Mouse (Mus musculus): ENCODE results near the gene Igf2bp3. TPM values are rescaled to one million over a fixed set of nuclear protein-coding genes. Genes with fewer than 3 reads are reported as not detected.

Igf2bp3 gene
- polyA plus RNA-seq, 1 experiment from 2014 or later, result 68.6 TPM

DNA sequence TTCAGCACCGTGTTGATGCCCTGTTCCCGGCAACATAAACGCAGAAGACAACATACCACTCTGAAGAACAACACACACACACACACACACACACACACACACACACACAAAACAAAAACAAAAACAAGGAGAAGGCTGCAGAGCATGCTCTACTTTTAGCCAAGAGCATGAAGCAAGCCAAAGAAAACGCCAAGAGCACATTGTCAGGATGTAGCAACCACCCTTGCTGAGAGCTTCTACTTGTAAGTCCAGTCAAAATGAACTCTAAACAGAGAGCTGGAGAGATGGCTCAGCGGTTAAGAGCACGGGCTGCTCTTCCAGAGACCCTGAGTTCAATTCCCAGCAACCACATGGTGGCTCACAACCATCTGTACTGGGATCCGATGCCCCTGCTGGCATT lies 41.5 kb downstream of the Igf2bp3 start:
- Histone ChIP-seq H3K4me3 (no peak overlapping the region), H3K9ac (no peak overlapping the region), H3K9me3 (replicated peaks) (no peaks in the 10 kb centered on the region), H3K27me3 (replicated peaks) (no peaks in the 10 kb centered on the region), H3K4me2 (no peak overlapping the region), H3K27ac (ENCODE audit: poor library complexity, severe bottlenecking) (0 out of 2 replicates have a peak overlapping the region, but pooled peaks have one; percentile 9), H3K4me1 (replicated peaks) (peaks cover 38% of the 10 kb centered on the region), H3K36me3 (no peaks in the 10 kb centered on the region)
- ATAC-seq (ENCODE audit: insufficient number of reproducible peaks, low FRiP score), result no peak
- 81% methylated on average over 7 of the region's 7 CpGs for WGBS

DNA sequence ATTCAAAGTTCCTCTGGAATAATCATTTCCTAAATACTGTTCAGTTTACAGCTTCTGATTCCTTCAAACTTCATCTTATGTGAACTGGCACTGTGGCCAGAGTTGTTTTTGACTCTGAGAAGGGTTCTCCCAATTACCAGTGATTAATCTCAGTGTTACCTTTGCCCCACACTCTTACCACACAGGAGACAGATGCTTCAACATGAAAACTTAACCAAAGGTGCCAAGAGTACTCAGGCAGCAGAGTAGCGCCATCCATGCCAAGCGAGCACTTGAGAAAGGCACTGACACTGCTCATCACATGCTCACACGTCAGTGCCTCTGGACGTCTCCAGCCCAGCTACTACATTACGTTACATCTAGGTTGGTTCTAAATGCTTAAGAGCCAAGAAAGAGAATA lies 43.5 kb downstream of the Igf2bp3 start:
- Histone ChIP-seq H3K36me3 (0 out of 2 replicates have a peak, but pooled peaks cover 1% of the 10 kb centered on the region), H3K4me3 (no peak overlapping the region), H3K4me2 (no peak overlapping the region), H3K9ac (no peak overlapping the region), H3K4me1 (replicated peaks) (peaks cover 39% of the 10 kb centered on the region), H3K9me3 (replicated peaks) (no peaks in the 10 kb centered on the region), H3K27me3 (replicated peaks) (no peaks in the 10 kb centered on the region), H3K27ac (ENCODE audit: poor library complexity, severe bottlenecking) (no peak overlapping the region)
- no peak for ATAC-seq (ENCODE audit: insufficient number of reproducible peaks, low FRiP score)
- 75% methylated on average over 5 of the region's 5 CpGs for WGBS

DNA sequence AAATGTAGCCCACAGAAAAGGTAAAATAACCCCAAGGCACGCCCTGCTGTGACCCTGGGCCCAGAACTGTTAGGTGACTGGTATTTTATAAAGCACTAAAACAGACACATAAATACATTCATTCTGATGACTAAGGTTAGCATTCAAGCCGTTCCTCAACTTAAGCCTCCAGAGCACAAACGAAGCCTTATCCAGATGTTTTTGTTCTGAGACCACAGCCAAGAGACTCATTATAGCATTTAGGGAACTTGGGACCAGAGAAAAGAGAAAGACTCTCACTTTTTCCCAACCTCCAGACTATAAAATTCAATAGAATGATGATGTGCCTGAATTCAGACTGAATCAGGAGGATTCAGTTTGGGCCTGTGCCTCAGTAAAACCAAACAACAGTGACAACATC lies 46.1 kb downstream of the Igf2bp3 start:
- 75% methylated on average over 3 of the region's 3 CpGs for WGBS
- H3K4me1 ChIP-seq (replicated peaks), result peaks cover 40% of the 10 kb centered on the region
- H3K27me3 ChIP-seq (replicated peaks), result no peaks in the 10 kb centered on the region
- H3K4me3 ChIP-seq, result no peak overlapping the region
- H3K36me3 ChIP-seq, result 0 out of 2 replicates have a peak, but pooled peaks cover 2% of the 10 kb centered on the region
- ATAC-seq (ENCODE audit: insufficient number of reproducible peaks, low FRiP score), result no peak
- no peak overlapping the region for H3K9ac ChIP-seq
- no peaks in the 10 kb centered on the region for H3K9me3 ChIP-seq (replicated peaks)
- no peak overlapping the region for H3K4me2 ChIP-seq
- no peak overlapping the region for H3K27ac ChIP-seq (ENCODE audit: poor library complexity, severe bottlenecking)

DNA sequence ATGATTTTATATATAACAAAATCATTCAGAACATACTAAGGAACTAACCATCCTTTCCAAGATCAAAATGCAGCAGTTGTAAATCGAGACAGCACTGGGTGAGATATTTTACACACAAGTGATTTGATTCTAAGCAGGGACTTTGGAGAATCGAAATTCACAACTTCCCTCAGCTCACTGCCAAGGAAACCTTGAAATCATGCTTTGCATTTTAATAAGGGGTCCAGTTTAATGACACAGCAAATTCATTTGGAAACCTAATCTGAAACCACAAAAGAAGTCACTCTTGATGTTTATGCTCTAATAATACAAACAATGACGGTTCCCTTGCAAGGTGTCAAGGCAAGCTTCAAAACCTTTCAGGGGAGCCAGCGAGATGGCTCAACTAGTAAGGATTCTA lies 47.4 kb downstream of the Igf2bp3 start:
- H3K4me2 ChIP-seq, result no peak overlapping the region
- ATAC-seq (ENCODE audit: insufficient number of reproducible peaks, low FRiP score), result no peak
- WGBS, result 81% methylated on average over 4 of the region's 4 CpGs
- no peak overlapping the region for H3K4me3 ChIP-seq
- peaks cover 36% of the 10 kb centered on the region for H3K4me1 ChIP-seq (replicated peaks)
- no peaks in the 10 kb centered on the region for H3K9me3 ChIP-seq (replicated peaks)
- H3K27ac ChIP-seq (ENCODE audit: poor library complexity, severe bottlenecking), result no peak overlapping the region
- 0 out of 2 replicates have a peak, but pooled peaks cover 2% of the 10 kb centered on the region for H3K36me3 ChIP-seq
- no peaks in the 10 kb centered on the region for H3K27me3 ChIP-seq (replicated peaks)
- no peak overlapping the region for H3K9ac ChIP-seq

DNA sequence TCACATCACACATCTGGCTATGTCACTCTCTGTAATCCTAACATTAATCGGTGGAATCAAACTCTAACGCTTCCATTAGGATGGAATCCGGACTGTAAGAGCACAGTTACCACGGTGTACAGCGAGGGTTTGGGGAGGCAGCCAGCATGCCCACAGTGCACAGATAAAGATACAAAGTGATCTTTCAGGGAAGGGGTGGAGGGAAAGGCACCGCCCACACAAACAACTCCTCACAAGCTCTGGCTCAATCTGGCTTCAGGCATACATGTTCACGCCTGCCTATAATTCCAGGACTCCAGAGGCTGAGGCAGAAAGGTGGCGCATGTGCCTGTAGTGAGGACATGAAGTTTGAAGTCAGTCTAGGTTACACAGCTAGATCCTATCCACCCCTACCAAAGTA lies 48.4 kb downstream of the Igf2bp3 start:
- ATAC-seq (ENCODE audit: insufficient number of reproducible peaks, low FRiP score), result no peak
- Histone ChIP-seq H3K4me3 (no peak overlapping the region), H3K36me3 (0 out of 2 replicates have a peak, but pooled peaks cover 2% of the 10 kb centered on the region), H3K4me1 (replicated peaks) (peaks cover 43% of the 10 kb centered on the region), H3K4me2 (no peak overlapping the region), H3K27ac (ENCODE audit: poor library complexity, severe bottlenecking) (no peak overlapping the region), H3K27me3 (replicated peaks) (no peaks in the 10 kb centered on the region), H3K9ac (no peak overlapping the region), H3K9me3 (replicated peaks) (no peaks in the 10 kb centered on the region)
- WGBS, result 63% methylated on average over 8 of the region's 8 CpGs

DNA sequence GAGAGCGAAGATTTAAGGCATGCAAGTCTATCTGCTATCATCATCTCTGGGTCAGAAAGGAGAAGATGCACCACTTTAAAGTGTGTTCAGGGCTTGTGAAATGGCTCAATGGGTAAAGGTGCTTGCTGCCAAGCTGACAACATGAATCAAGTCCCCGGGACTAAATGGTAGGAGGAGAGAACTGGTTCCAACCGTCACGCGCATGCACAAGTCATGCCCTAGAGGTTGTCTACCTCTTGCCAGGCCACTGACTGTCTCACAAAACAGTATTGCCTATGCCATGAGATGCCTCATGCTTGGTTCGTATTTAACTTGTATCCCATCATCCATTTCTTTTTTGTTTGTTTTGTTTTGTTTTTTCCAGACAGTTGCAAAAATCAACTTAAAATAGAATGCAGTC lies 48.9 kb downstream of the Igf2bp3 start:
- H3K4me1 ChIP-seq (replicated peaks), result peaks cover 43% of the 10 kb centered on the region
- 0 out of 2 replicates have a peak, but pooled peaks cover 2% of the 10 kb centered on the region for H3K36me3 ChIP-seq
- H3K4me3 ChIP-seq, result no peak overlapping the region
- no peak overlapping the region for H3K4me2 ChIP-seq
- 87% methylated on average over 6 of the region's 6 CpGs for WGBS
- H3K9me3 ChIP-seq (replicated peaks), result no peaks in the 10 kb centered on the region
- H3K9ac ChIP-seq, result no peak overlapping the region
- no peak for ATAC-seq (ENCODE audit: insufficient number of reproducible peaks, low FRiP score)
- H3K27ac ChIP-seq (ENCODE audit: poor library complexity, severe bottlenecking), result no peak overlapping the region
- no peaks in the 10 kb centered on the region for H3K27me3 ChIP-seq (replicated peaks)

DNA sequence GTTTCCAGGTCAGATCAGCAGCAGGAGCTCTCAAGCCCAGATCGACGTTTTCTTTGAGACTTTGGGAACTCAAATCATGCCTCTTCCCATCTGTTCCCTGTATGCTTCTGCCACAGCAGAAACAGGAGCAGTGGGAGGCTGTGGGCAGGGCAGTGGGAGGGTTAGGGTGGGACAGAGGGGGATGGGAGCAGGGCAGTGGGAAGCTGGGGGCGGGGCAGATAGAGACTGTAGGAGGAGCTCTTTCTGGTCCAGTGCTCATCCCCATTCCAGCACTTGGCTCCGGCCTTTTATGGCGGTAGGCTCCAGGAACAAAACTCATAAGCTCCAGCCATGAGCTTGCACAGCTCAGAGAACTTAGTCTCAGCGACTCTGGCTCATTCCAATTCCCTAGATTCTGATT lies 49.7 kb downstream of the Igf2bp3 start:
- 0 out of 2 replicates have a peak overlapping the region, but pooled peaks have one; percentile 19 for H3K27ac ChIP-seq (ENCODE audit: poor library complexity, severe bottlenecking)
- H3K27me3 ChIP-seq (replicated peaks), result no peaks in the 10 kb centered on the region
- H3K4me3 ChIP-seq, result no peak overlapping the region
- H3K9me3 ChIP-seq (replicated peaks), result no peaks in the 10 kb centered on the region
- H3K36me3 ChIP-seq, result 0 out of 2 replicates have a peak, but pooled peaks cover 2% of the 10 kb centered on the region
- H3K4me1 ChIP-seq (replicated peaks), result peaks cover 43% of the 10 kb centered on the region
- WGBS, result 61% methylated on average over 6 of the region's 6 CpGs
- peak; percentile 66 for ATAC-seq (ENCODE audit: insufficient number of reproducible peaks, low FRiP score)
- no peak overlapping the region for H3K9ac ChIP-seq
- H3K4me2 ChIP-seq, result no peak overlapping the region

DNA sequence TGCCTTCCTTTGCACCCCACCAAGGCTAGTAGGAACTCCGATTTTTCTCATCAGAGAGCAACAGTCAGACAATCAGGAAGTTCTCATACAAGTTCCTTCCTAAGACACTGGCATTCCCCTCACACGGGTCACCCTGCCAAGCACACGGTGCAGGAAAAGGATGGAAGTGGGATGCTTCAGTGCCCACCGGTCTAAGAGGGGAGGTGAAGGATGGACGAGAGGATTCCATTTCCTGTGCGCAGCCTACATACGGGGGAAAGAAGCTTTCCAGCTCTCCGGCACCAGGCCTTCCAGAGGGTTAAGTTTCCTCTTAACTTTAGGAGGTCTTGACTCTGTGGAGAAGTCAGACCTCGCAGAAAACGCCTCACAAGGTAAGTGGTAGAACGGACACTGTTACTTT lies 50.1 kb downstream of the Igf2bp3 start:
- Histone ChIP-seq H3K27me3 (replicated peaks) (no peaks in the 10 kb centered on the region), H3K9me3 (replicated peaks) (no peaks in the 10 kb centered on the region), H3K4me2 (no peak overlapping the region), H3K9ac (no peak overlapping the region), H3K27ac (ENCODE audit: poor library complexity, severe bottlenecking) (no peak overlapping the region), H3K36me3 (0 out of 2 replicates have a peak, but pooled peaks cover 2% of the 10 kb centered on the region), H3K4me1 (replicated peaks) (peaks cover 43% of the 10 kb centered on the region), H3K4me3 (no peak overlapping the region)
- 72% methylated on average over 11 of the region's 11 CpGs for WGBS
- no peak for ATAC-seq (ENCODE audit: insufficient number of reproducible peaks, low FRiP score)

DNA sequence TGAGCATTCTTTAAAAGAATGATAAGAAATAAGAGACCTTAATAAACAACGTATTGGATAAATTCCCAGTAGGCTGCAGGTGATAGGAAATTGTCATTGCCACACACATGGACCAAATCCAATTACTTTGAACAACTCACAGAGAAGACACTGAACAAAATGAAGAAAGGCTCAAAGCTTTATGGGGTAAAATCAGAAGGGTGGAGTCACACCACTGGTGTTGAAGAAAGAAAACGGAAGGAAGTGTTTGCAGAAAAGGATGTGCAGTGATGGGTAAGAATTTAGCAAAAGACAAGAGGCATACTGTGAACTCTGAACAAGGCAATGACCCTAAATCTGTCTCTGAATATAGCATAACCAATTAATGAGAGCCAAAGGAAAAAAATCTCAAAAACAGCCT lies 54.8 kb downstream of the Igf2bp3 start:
- H3K4me3 ChIP-seq, result no peak overlapping the region
- H3K9ac ChIP-seq, result no peak overlapping the region
- H3K27me3 ChIP-seq (replicated peaks), result no peaks in the 10 kb centered on the region
- 68% methylated on average over 2 of the region's 2 CpGs for WGBS
- H3K36me3 ChIP-seq, result no peaks in the 10 kb centered on the region
- H3K4me2 ChIP-seq, result no peak overlapping the region
- peaks cover 56% of the 10 kb centered on the region for H3K4me1 ChIP-seq (replicated peaks)
- H3K9me3 ChIP-seq (replicated peaks), result no peaks in the 10 kb centered on the region
- H3K27ac ChIP-seq (ENCODE audit: poor library complexity, severe bottlenecking), result no peak overlapping the region
- ATAC-seq (ENCODE audit: insufficient number of reproducible peaks, low FRiP score), result no peak

DNA sequence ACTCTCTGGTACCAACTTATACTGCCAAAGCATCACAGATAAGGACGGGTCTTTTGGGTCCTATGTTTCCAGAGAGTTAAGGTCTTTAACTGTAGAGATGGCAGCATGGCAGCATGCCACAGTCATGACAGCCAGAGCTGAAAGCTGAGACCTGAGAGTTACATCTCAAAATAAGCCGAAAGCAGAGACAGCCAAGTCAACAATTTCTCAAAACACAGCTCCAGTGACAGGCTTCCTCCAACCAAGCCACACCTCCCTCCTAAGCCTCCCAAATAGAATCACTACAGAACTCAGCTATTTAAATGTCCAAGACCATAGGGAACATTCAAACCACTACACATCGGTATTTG lies 58.0 kb downstream of the Igf2bp3 start:
- Histone ChIP-seq H3K4me3 (no peak overlapping the region), H3K36me3 (no peaks in the 10 kb centered on the region), H3K4me1 (replicated peaks) (peaks cover 40% of the 10 kb centered on the region), H3K9ac (no peak overlapping the region), H3K27me3 (replicated peaks) (no peaks in the 10 kb centered on the region), H3K9me3 (replicated peaks) (no peaks in the 10 kb centered on the region), H3K4me2 (no peak overlapping the region), H3K27ac (ENCODE audit: poor library complexity, severe bottlenecking) (no peak overlapping the region)
- no peak for ATAC-seq (ENCODE audit: insufficient number of reproducible peaks, low FRiP score)
- WGBS, result 69% methylated on average over 3 of the region's 3 CpGs

DNA sequence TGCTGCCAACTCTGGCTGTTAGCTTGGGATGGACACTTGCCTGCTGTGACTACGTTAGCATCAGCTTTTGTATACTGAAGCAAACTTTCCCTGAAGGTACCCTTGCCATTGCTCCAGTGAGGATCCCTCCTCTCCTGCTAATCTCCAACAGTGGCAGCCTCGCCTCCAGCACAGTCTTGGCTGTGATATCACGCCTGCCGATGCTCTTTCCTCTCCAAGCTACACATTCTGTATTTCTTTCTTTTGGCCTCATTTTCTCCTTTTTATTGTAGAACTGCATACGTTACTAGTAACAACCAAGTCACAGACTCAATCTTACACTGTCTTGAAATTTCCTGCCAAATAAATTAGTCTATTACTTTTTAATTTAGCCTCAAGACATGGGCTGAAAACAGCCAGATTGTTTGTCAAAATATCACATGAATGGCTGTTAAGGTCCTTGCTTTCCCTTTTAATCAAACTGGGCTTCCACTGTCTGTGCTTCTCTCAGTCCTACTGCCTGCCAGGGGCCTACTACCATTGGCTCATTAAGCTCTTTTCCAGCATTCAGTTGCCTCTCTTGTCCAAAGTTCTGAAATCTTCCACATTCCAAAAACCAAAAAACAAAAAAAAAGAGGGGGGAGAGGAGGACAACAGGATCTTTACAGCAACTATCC lies 58.5 kb downstream of the Igf2bp3 start:
- H3K4me2 ChIP-seq, result no peak overlapping the region
- WGBS, result 71% methylated on average over 5 of the region's 5 CpGs
- H3K36me3 ChIP-seq, result no peaks in the 10 kb centered on the region
- no peak overlapping the region for H3K27ac ChIP-seq (ENCODE audit: poor library complexity, severe bottlenecking)
- H3K27me3 ChIP-seq (replicated peaks), result no peaks in the 10 kb centered on the region
- no peak overlapping the region for H3K4me3 ChIP-seq
- H3K9me3 ChIP-seq (replicated peaks), result no peaks in the 10 kb centered on the region
- no peak overlapping the region for H3K9ac ChIP-seq
- peaks cover 41% of the 10 kb centered on the region for H3K4me1 ChIP-seq (replicated peaks)
- no peak for ATAC-seq (ENCODE audit: insufficient number of reproducible peaks, low FRiP score)

DNA sequence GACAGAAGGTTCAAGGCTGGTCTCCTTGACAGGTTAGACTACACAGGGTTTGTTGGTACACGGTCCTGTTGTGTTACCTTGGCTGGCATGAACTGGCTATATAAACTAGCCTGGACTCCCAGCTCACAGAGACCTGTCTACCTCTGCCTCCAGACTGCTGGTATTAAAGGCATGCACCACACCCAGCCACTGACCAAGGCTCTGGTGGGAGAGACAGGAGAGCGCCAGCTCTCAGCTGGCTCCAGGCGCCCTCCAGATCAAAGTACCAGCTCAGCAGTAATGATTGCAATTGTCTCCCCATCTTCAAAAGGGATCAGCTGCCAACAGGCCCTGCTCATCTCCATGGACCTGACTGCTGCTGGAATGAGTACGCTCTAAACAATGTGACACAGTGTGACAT lies 63.3 kb downstream of the Igf2bp3 start:
- H3K36me3 ChIP-seq, result no peaks in the 10 kb centered on the region
- 74% methylated on average over 4 of the region's 4 CpGs for WGBS

More for the DNA sequence above, 63.3 kb downstream of the Igf2bp3 start:
- no peaks in the 10 kb centered on the region for H3K9me3 ChIP-seq (replicated peaks)
- no peak for ATAC-seq (ENCODE audit: insufficient number of reproducible peaks, low FRiP score)
- H3K4me2 ChIP-seq, result no peak overlapping the region
- H3K4me1 ChIP-seq (replicated peaks), result peaks cover 55% of the 10 kb centered on the region
- no peak overlapping the region for H3K9ac ChIP-seq
- H3K4me3 ChIP-seq, result no peak overlapping the region
- no peaks in the 10 kb centered on the region for H3K27me3 ChIP-seq (replicated peaks)
- no peak overlapping the region for H3K27ac ChIP-seq (ENCODE audit: poor library complexity, severe bottlenecking)

Data from heart, embryonic 12.5 days (tissue).